Mouse (Mus musculus) thymus, postnatal 25 days (tissue): ENCODE measurements around the gene Mtm1.

ENCODE experiments used
- DNase-seq: peaks from one replicate; pipeline ENCODE4 v3.0.0; 2022

Gene Mtm1

GRCm38 (mm10) chrX:71210467-71210866 lies at the start of gene Mtm1:
Gene Mtm1 (plus strand): TSS chrX:71210767.
- DNase-seq, result no peak

- no peak for DNase-seq
These were observed 29.0 kb upstream of the Mtm1 start for GRCm38 (mm10) chrX:71181526-71181925.

- no peak for DNase-seq
These were observed 26.9 kb upstream of the Mtm1 start for GRCm38 (mm10) chrX:71183671-71184070.

GRCm38 (mm10) chrX:71186396-71186795 lies 24.2 kb upstream of the Mtm1 start:
- DNase-seq, result no peak

- no peak for DNase-seq
These were observed 5.8 kb upstream of the Mtm1 start for GRCm38 (mm10) chrX:71204776-71205175.

GRCm38 (mm10) chrX:71205821-71206542 lies 4.6 kb upstream of the Mtm1 start:
- no peak for DNase-seq

GRCm38 (mm10) chrX:71206595-71206994 lies 4.0 kb upstream of the Mtm1 start:
- no peak for DNase-seq

- no peak for DNase-seq
These were observed 2.3 kb downstream of the Mtm1 start for GRCm38 (mm10) chrX:71212911-71213310.

GRCm38 (mm10) chrX:71214441-71215112 lies 4.0 kb downstream of the Mtm1 start:
- peak; percentile 76 for DNase-seq

GRCm38 (mm10) chrX:71215113-71215708 lies 4.6 kb downstream of the Mtm1 start:
- DNase-seq, result no peak

GRCm38 (mm10) chrX:71216879-71217278 lies 6.3 kb downstream of the Mtm1 start:
- no peak for DNase-seq

GRCm38 (mm10) chrX:71218853-71219252 lies 8.3 kb downstream of the Mtm1 start:
- DNase-seq, result no peak

- DNase-seq, result no peak
These were observed 10.3 kb downstream of the Mtm1 start for GRCm38 (mm10) chrX:71220896-71221295.

GRCm38 (mm10) chrX:71222648-71223408 lies 12.3 kb downstream of the Mtm1 start:
- no peak for DNase-seq

GRCm38 (mm10) chrX:71226881-71227280 lies 16.3 kb downstream of the Mtm1 start:
- DNase-seq, result no peak

GRCm38 (mm10) chrX:71228200-71228599 lies 17.6 kb downstream of the Mtm1 start:
- DNase-seq, result no peak

- no peak for DNase-seq
These were observed 20.3 kb downstream of the Mtm1 start for GRCm38 (mm10) chrX:71230847-71231246.

- DNase-seq, result no peak
These were observed 45.9 kb downstream of the Mtm1 start for GRCm38 (mm10) chrX:71256422-71256821.

- DNase-seq, result no peak
These were observed 50.3 kb downstream of the Mtm1 start for GRCm38 (mm10) chrX:71260857-71261256.

GRCm38 (mm10) chrX:71264316-71264715 lies 53.7 kb downstream of the Mtm1 start:
- DNase-seq, result no peak

- DNase-seq, result no peak
These were observed 58.4 kb downstream of the Mtm1 start for GRCm38 (mm10) chrX:71268972-71269371.

GRCm38 (mm10) chrX:71274150-71274549 lies 63.6 kb downstream of the Mtm1 start:
- no peak for DNase-seq

- no peak for DNase-seq
These were observed 74.9 kb downstream of the Mtm1 start for GRCm38 (mm10) chrX:71285473-71285872.
